Mouse (Mus musculus) embryonic facial prominence, embryonic 11.5 days (tissue): ENCODE results near the gene Atg7. TPM values are rescaled to one million over a fixed set of nuclear protein-coding genes. Genes with fewer than 3 reads are reported as not detected.

Experiments used
- ATAC-seq: fragments of 200-750 bp; cut with Nextera tagmentation; replicated peaks from 2 replicates; pipeline ENCODE4 v1.8.0; 2017; ENCODE audit warnings: low read depth; ENCODE audit not compliant: insufficient number of reproducible peaks, low FRiP score, low TSS enrichment
- DNase-seq: peaks from one replicate; pipeline ENCODE4 v3.0.0-alpha.2; 2015; ENCODE audit warnings: low spot score
- H3K27ac ChIP-seq: fragments of 300-500 bp; sonication (generic); replicated peaks from 2 replicates; pipeline ENCODE4 v1.5.1; 2014; ENCODE audit warnings: mild to moderate bottlenecking, low read depth, low read length, control low read depth
- H3K27me3 ChIP-seq: fragments of 300-500 bp; sonication (generic); 2 replicates; pipeline ENCODE4 v1.6.1; 2014; ENCODE audit warnings: mild to moderate bottlenecking, low read length, moderate library complexity, mixed read lengths; ENCODE audit not compliant: control insufficient read depth, insufficient read depth
- H3K36me3 ChIP-seq: fragments of 300-500 bp; sonication (generic); replicated peaks from 2 replicates; pipeline ENCODE4 v1.6.1; 2014; ENCODE audit warnings: low read depth, mild to moderate bottlenecking, low read length, moderate library complexity, mixed read lengths; ENCODE audit not compliant: control insufficient read depth, insufficient read depth
- H3K4me1 ChIP-seq: fragments of 300-500 bp; sonication (generic); 2 replicates; pipeline ENCODE4 v1.6.1; 2014; ENCODE audit warnings: low read length, mixed read lengths; ENCODE audit not compliant: control insufficient read depth, insufficient read depth
- H3K4me2 ChIP-seq: fragments of 300-500 bp; sonication (generic); 2 replicates; pipeline ENCODE4 v1.6.1; 2014; ENCODE audit warnings: low read depth, mild to moderate bottlenecking, control low read depth, low read length, moderate library complexity
- H3K4me3 ChIP-seq: fragments of 300-500 bp; sonication (generic); 2 replicates; pipeline ENCODE4 v1.5.1; 2014; ENCODE audit warnings: low read depth, low read length, control low read depth
- H3K9ac ChIP-seq: fragments of 300-500 bp; sonication (generic); replicated peaks from 2 replicates; pipeline ENCODE4 v1.6.1; 2014; ENCODE audit warnings: mild to moderate bottlenecking, control low read depth, low read length
- H3K9me3 ChIP-seq: fragments of 300-500 bp; sonication (generic); replicated peaks from 2 replicates; pipeline ENCODE4 v1.6.1; 2016; ENCODE audit warnings: mild to moderate bottlenecking, low read length, inconsistent platforms, mixed read lengths; ENCODE audit not compliant: control insufficient read depth
- WGBS: fragments of 180-500 bp; shearing (Covaris S2); extraction: QIAGEN DNeasy Blood & Tissue Kit; methylation state at CpG from one replicate; pipeline ENCODE4 v1.1.7; 2014; 5-methylcytosine and 5-hydroxymethylcytosine counted together
- polyA plus RNA-seq: library from polyadenylated mRNA; unstranded; fragments of >200 nt; fragmentation: Nextera tagmentation; extraction: Ambion mirVana; gene quantifications from 2 replicates; pipeline ENCODE4 v1.2.1, GENCODE M21; 2014

Atg7 gene
- polyA plus RNA-seq, 1 experiment from 2014 or later: 14.6 TPM

DNA sequence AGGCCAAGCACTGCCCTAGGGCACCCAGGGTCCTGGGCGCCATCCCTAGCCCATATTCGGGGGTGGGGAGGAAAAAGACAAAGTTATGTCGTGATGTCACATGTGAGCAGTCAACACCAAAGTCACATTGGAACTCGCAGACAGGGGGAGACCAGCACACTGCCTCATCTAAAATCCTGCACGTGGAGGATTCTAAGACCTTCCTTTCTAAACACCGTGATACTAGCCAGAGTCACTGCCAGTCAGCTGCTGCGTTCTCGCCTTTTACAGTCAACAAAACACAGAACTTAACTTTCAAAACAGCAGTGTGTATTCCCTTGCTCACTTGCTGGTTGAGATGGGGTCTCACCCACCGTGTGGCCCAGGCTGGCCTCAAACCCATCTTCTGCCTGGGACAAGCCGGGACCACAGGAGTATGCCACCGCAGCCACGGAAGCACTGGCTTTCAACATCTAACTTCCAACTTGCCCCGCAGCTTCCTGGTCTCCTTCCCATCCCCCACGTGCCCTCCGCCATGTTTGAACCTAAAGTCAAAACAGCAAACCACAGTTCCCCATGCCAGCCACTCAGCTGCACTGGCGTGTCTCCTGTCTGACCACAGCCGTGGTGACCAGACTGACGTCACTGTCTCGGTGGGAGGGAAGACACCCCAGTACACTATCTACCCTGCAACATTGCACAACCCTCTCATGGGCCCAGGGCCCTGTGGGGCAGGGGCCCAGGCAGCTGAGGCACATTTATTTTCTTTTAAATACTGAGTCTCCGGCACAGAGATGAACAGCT lies 250.7 kb downstream of the Atg7 start:
- Histone ChIP-seq H3K27ac (no peak overlapping the region), H3K9ac (no peak overlapping the region), H3K9me3 (no peaks in the 10 kb centered on the region), H3K4me1 (peaks cover 10% of the 10 kb centered on the region), H3K36me3 (no peaks in the 10 kb centered on the region), H3K4me2 (no peak overlapping the region), H3K4me3 (no peak overlapping the region), H3K27me3 (no peaks in the 10 kb centered on the region)
- DNase-seq (no peak), ATAC-seq (no peak)
- WGBS: 69% methylated on average over 20 of the region's 20 CpGs

DNA sequence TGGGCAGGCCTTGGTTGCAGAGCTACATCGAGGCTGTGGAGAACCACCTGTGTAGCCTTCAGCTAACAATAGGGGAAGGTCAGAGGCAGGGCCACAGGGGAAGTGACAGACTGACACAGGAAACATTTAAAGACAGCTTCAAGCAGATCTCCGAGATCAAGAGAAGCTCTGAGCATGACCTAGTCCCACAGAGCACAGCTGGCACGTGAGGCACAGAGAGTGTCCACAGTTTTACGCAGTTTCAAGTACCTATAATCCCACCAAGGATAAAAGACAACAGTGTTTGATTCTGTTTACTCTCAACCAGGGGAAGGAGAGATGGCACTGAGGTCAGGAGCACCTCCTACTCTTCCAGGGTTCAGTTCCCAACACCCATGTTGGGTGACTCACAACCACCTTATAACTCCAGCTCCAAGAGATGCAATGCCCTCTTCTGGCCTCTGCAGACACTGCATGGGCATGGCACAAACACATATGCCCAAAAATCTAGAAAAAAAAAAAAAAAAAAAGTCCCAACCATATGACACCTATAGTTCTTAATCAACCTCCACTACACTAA lies 251.7 kb downstream of the Atg7 start:
- Histone ChIP-seq H3K27ac (no peak overlapping the region), H3K9ac (no peak overlapping the region), H3K9me3 (no peaks in the 10 kb centered on the region), H3K4me2 (no peak overlapping the region), H3K4me3 (no peak overlapping the region), H3K36me3 (no peaks in the 10 kb centered on the region; the same call in 1 of the 2 replicates), H3K4me1 (peaks cover 10% of the 10 kb centered on the region), H3K27me3 (no peaks in the 10 kb centered on the region)
- no peak for DNase-seq
- no peak for ATAC-seq
- 63% methylated on average over 4 of the region's 4 CpGs for WGBS

- H3K4me3 ChIP-seq: no peak overlapping the region
- H3K4me2 ChIP-seq: no peak overlapping the region
- 93% methylated on average over 7 of the region's 7 CpGs for WGBS
- no peaks in the 10 kb centered on the region for H3K9me3 ChIP-seq
- H3K27ac ChIP-seq: no peak overlapping the region
- DNase-seq (no peak), ATAC-seq (no peak)
- no peak overlapping the region for H3K9ac ChIP-seq
- H3K36me3 ChIP-seq: no peaks in the 10 kb centered on the region; the same call in 1 of the 2 replicates
- peaks cover 10% of the 10 kb centered on the region for H3K4me1 ChIP-seq
- no peaks in the 10 kb centered on the region for H3K27me3 ChIP-seq
These were observed 252.3 kb downstream of the Atg7 start for GRCm38 (mm10) chr6:114895191-114895590.

GRCm38 (mm10) chr6:114896281-114896680 lies 253.4 kb downstream of the Atg7 start:
- ATAC-seq (no peak), DNase-seq (no peak)
- H3K4me2 ChIP-seq: no peak overlapping the region
- H3K9ac ChIP-seq: no peak overlapping the region
- H3K27me3 ChIP-seq: no peaks in the 10 kb centered on the region
- H3K36me3 ChIP-seq: no peaks in the 10 kb centered on the region; the same call in 1 of the 2 replicates
- H3K4me3 ChIP-seq: no peak overlapping the region
- WGBS: 90% methylated on average over 2 of the region's 2 CpGs
- no peaks in the 10 kb centered on the region for H3K9me3 ChIP-seq
- H3K4me1 ChIP-seq: peaks cover 6% of the 10 kb centered on the region
- no peak overlapping the region for H3K27ac ChIP-seq

DNA sequence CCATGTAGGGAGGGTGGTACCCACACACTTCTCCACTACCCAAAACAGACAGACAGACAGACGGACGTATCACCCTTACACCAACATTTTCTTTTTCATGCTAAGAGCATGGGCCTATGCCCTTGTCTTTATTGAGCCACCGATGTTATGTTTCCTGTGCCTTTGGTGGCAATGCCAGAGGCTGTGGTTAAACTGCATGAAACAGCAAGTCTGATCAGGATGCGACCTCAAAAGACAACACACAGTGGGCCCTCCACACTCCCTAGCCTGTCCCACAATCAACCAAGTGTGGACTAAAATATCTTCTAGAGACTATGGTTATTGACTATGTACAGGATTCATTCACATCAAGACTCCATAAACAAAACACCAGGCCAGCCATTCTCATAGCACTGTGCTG lies 256.1 kb downstream of the Atg7 start:
- Histone ChIP-seq H3K4me2 (no peak overlapping the region), H3K9ac (no peak overlapping the region), H3K4me3 (no peak overlapping the region), H3K27me3 (no peaks in the 10 kb centered on the region), H3K27ac (no peak overlapping the region), H3K36me3 (no peaks in the 10 kb centered on the region; the same call in 1 of the 2 replicates), H3K4me1 (peaks cover 12% of the 10 kb centered on the region), H3K9me3 (no peaks in the 10 kb centered on the region)
- no peak for ATAC-seq
- DNase-seq: no peak
- 94% methylated on average over 4 of the region's 4 CpGs for WGBS

GRCm38 (mm10) chr6:114899652-114900051 lies 256.8 kb downstream of the Atg7 start:
- H3K9me3 ChIP-seq: no peaks in the 10 kb centered on the region
- DNase-seq: peak; percentile 81
- 16% methylated on average over 7 of the region's 7 CpGs for WGBS
- peak overlapping the region; percentile 74 for H3K27ac ChIP-seq
- ATAC-seq: no peak
- H3K36me3 ChIP-seq: no peaks in the 10 kb centered on the region; the same call in 1 of the 2 replicates
- H3K4me2 ChIP-seq: peak overlapping the region; percentile 14; the same call in 1 of the 2 replicates
- peaks cover 12% of the 10 kb centered on the region for H3K4me1 ChIP-seq
- H3K4me3 ChIP-seq: 0 out of 2 replicates have a peak overlapping the region, but pooled peaks have one; percentile 2
- H3K9ac ChIP-seq: no peak overlapping the region
- no peaks in the 10 kb centered on the region for H3K27me3 ChIP-seq

DNA sequence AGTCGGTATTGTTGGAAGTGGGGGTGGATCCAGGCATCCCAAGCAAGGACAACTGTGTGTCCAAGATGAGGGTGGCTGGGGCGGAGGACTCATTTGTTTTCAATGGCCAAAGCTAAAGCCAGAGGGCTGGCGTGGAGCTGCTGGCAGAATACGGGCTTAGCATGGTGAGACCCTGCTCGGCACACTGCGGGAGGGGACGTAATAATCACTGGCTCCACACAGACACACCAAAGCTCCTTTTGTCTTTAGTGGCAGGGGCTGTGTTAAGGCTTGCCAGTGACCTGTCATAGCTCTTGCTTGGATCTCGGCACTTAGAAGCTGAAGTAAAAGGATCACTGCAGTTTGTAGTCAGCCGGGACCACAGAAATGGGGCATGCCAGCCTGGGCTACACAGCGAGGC lies 257.3 kb downstream of the Atg7 start:
- WGBS: 30% methylated on average over 10 of the region's 10 CpGs
- Histone ChIP-seq H3K36me3 (no peaks in the 10 kb centered on the region; the same call in 1 of the 2 replicates), H3K27ac (peak overlapping the region; percentile 74), H3K4me1 (peaks cover 12% of the 10 kb centered on the region), H3K4me2 (peak overlapping the region; percentile 14; the same call in 1 of the 2 replicates), H3K9me3 (no peaks in the 10 kb centered on the region), H3K9ac (no peak overlapping the region), H3K27me3 (no peaks in the 10 kb centered on the region), H3K4me3 (0 out of 2 replicates have a peak overlapping the region, but pooled peaks have one; percentile 2)
- ATAC-seq: no peak
- no peak for DNase-seq

- ATAC-seq (peak; percentile 62), DNase-seq (peak; percentile 81)
- Histone ChIP-seq H3K4me1 (peaks cover 12% of the 10 kb centered on the region), H3K27me3 (no peaks in the 10 kb centered on the region), H3K27ac (peak overlapping the region; percentile 43), H3K36me3 (no peaks in the 10 kb centered on the region; the same call in 1 of the 2 replicates), H3K9me3 (no peaks in the 10 kb centered on the region), H3K4me3 (no peak overlapping the region), H3K4me2 (0 out of 2 replicates have a peak overlapping the region, but pooled peaks have one; percentile 1), H3K9ac (no peak overlapping the region)
- 8% methylated on average over 12 of the region's 12 CpGs for WGBS
These were observed 258.5 kb downstream of the Atg7 start for GRCm38 (mm10) chr6:114901321-114901824.
